Mouse (Mus musculus) spleen, adult 2 months (tissue): Measurements from ENCODE around the gene Fam166a. TPM values are rescaled to one million over a fixed set of nuclear protein-coding genes. Genes with fewer than 3 reads are reported as not detected.

ENCODE experiments used
- DNase-seq, 2 experiments: peaks; one replicate each; pipeline versions ENCODE4 v3.0.0 to v3.0.0-alpha.2; 2012 to 2021; ENCODE audit warnings: low spot score in 2 of 2, low read depth in 1 of 2
- H3K27ac ChIP-seq: fragments of 200-500 bp; 2 replicates; pipeline ENCODE4 v1.5.1; 2012; ENCODE audit warnings: low read length, inconsistent platforms; ENCODE audit not compliant: insufficient read depth
- H3K27me3 ChIP-seq: fragments of 200-500 bp; 2 replicates; pipeline ENCODE4 v1.6.1; 2012; ENCODE audit warnings: mild to moderate bottlenecking, moderate library complexity, low read length, inconsistent platforms; ENCODE audit not compliant: control insufficient read depth, insufficient read depth
- H3K36me3 ChIP-seq: fragments of 200-500 bp; 2 replicates; pipeline ENCODE4 v1.6.1; 2012; ENCODE audit warnings: mild to moderate bottlenecking, low read length, inconsistent platforms; ENCODE audit not compliant: control insufficient read depth, insufficient read depth
- H3K4me1 ChIP-seq: fragments of 200-500 bp; 2 replicates; pipeline ENCODE4 v1.6.1; 2011; ENCODE audit warnings: inconsistent platforms; ENCODE audit not compliant: control insufficient read depth, insufficient read depth, insufficient read length
- H3K4me3 ChIP-seq: fragments of 200-500 bp; 2 replicates; pipeline ENCODE4 v1.5.1; 2011; ENCODE audit warnings: mild to moderate bottlenecking, inconsistent platforms; ENCODE audit not compliant: insufficient read depth, insufficient read length; ENCODE audit errors: extremely low read depth
- CTCF ChIP-seq: fragments of 200-500 bp; IDR thresholded peaks from 2 replicates; pipeline ENCODE4 v1.5.1; 2011; ENCODE audit warnings: mild to moderate bottlenecking, inconsistent platforms; ENCODE audit not compliant: insufficient read depth, insufficient read length, insufficient replicate concordance; ENCODE audit errors: extremely low read depth
- POLR2A ChIP-seq: fragments of 200-500 bp; IDR thresholded peaks from 2 replicates; pipeline ENCODE4 v1.6.1; 2011; ENCODE audit warnings: low read depth, low read length, inconsistent platforms
- whole genome bisulfite sequencing: fragments of 180-500 bp; shearing (Covaris S2); methylation state at CpG from one replicate; pipeline ENCODE4 v1.1.7; 2018; 5-methylcytosine and 5-hydroxymethylcytosine counted together
- polyA plus RNA-seq: library from polyadenylated mRNA; depleted of rRNA; stranded (reverse); fragments of >200 nt; gene quantifications from 2 replicates; pipeline ENCODE4 v1.2.3, GENCODE M21; 2012

Gene Fam166a
- polyA plus RNA-seq, 1 experiment = 0.16 TPM

GRCm38 (mm10) chr2:25234050-25234449, 15.5 kb downstream of the Fam166a start, which contains the start of gene Slc34a3:
TSS of gene Slc34a3 (minus strand) at chr2:25234364.
- Histone ChIP-seq H3K27ac (no peak within 1 kb of the TSS), H3K27me3 (no peaks in the 10 kb centered on the region; the same call in 1 of the 2 replicates), H3K4me3 (no peak within 1 kb of the TSS), H3K36me3 (no peaks in the 10 kb centered on the region), H3K4me1 (no peaks in the 10 kb centered on the region)
- WGBS = 69% methylated on average over 3 of the region's 3 CpGs
- DNase-seq = no peak
- TF ChIP-seq CTCF (no peak), POLR2A (no peak)

- WGBS = 75% methylated on average over 5 of the region's 5 CpGs
- no peak overlapping the region for H3K27ac ChIP-seq
- H3K4me1 ChIP-seq = no peaks in the 10 kb centered on the region
- TF ChIP-seq POLR2A (no peak), CTCF (no peak)
- DNase-seq = no peak
- no peaks in the 10 kb centered on the region for H3K36me3 ChIP-seq
- H3K4me3 ChIP-seq = no peak overlapping the region
- H3K27me3 ChIP-seq = no peaks in the 10 kb centered on the region; the same call in 1 of the 2 replicates
Observed at GRCm38 (mm10) chr2:25234551-25235220, 16.1 kb downstream of the Fam166a start.

- 81% methylated on average over 8 of the region's 8 CpGs for WGBS
- Histone ChIP-seq H3K4me1 (peaks cover 4% of the 10 kb centered on the region; the same call in 1 of the 2 replicates), H3K4me3 (no peak within 1 kb of the TSS), H3K36me3 (no peaks in the 10 kb centered on the region), H3K27ac (no peak within 1 kb of the TSS), H3K27me3 (peaks cover 3% of the 10 kb centered on the region; the same call in 1 of the 2 replicates)
- DNase-seq = no peak
- TF ChIP-seq CTCF = no peak
- TF ChIP-seq POLR2A = no peak
Observed at GRCm38 (mm10) chr2:25236614-25237013, 18.1 kb downstream of the Fam166a start, which contains the start of gene Rnf224. TSS of gene Rnf224 (minus strand) at chr2:25236787.

- H3K4me1 ChIP-seq = peaks cover 9% of the 10 kb centered on the region
Observed at GRCm38 (mm10) chr2:25237522-25237921, 19.0 kb downstream of the Fam166a start.

GRCm38 (mm10) chr2:25238106-25238505, 19.6 kb downstream of the Fam166a start:
- no peak overlapping the region for H3K4me3 ChIP-seq
- TF ChIP-seq POLR2A (no peak), CTCF (no peak)
- H3K4me1 ChIP-seq = peaks cover 9% of the 10 kb centered on the region
- no peak overlapping the region for H3K27ac ChIP-seq
- no peaks in the 10 kb centered on the region for H3K36me3 ChIP-seq
- DNase-seq = no peak
- peaks cover 11% of the 10 kb centered on the region for H3K27me3 ChIP-seq

More at GRCm38 (mm10) chr2:25237522-25237921, 19.0 kb downstream of the Fam166a start:
- DNase-seq = no peak
- no peak for TF ChIP-seq POLR2A
- Histone ChIP-seq H3K4me3 (no peak overlapping the region), H3K36me3 (no peaks in the 10 kb centered on the region), H3K27me3 (peaks cover 9% of the 10 kb centered on the region), H3K27ac (no peak overlapping the region)
- WGBS = 68% methylated on average over 4 of the region's 4 CpGs

GRCm38 (mm10) chr2:25239766-25240165, 21.2 kb downstream of the Fam166a start:
- peaks cover 11% of the 10 kb centered on the region for H3K27me3 ChIP-seq
- WGBS = 78% methylated on average over 3 of the region's 3 CpGs
- TF ChIP-seq CTCF = no peak
- TF ChIP-seq POLR2A = no peak

GRCm38 (mm10) chr2:25240310-25240709, 21.8 kb downstream of the Fam166a start:
- TF ChIP-seq CTCF (no peak), POLR2A (no peak)
- Histone ChIP-seq H3K4me1 (peaks cover 9% of the 10 kb centered on the region), H3K4me3 (no peak overlapping the region), H3K27me3 (peaks cover 11% of the 10 kb centered on the region), H3K27ac (no peak overlapping the region), H3K36me3 (no peaks in the 10 kb centered on the region)
- 71% methylated on average over 8 of the region's 8 CpGs for WGBS
- DNase-seq = no peak

More at GRCm38 (mm10) chr2:25239766-25240165, 21.2 kb downstream of the Fam166a start:
- Histone ChIP-seq H3K27ac (no peak overlapping the region), H3K4me1 (peaks cover 9% of the 10 kb centered on the region), H3K36me3 (no peaks in the 10 kb centered on the region), H3K4me3 (no peak overlapping the region)
- no peak for DNase-seq
